Mouse (Mus musculus) heart, postnatal 10 days (tissue): ENCODE results near the gene Naa50. TPM values are rescaled to one million over a fixed set of nuclear protein-coding genes. Genes with fewer than 3 reads are reported as not detected.

Experiments
- DNase-seq, 2 experiments: peaks; one replicate each; pipeline ENCODE4 v3.0.0; 2021
- intact Hi-C: fragments of 180-260 bp; cut with DNase I; formaldehyde crosslinking; loops from one replicate; pipeline ENCODE4 v1.15.1; 2025
- total RNA-seq, 2 experiments: library from RNA; stranded (reverse); gene quantifications; 2 replicates each; pipeline ENCODE4 v1.2.3; 2021

The Naa50 gene
- 10 to 100 TPM; 72.1 to 76.8 TPM for total RNA-seq

- intact Hi-C loops: loop anchor here (2.0 to 5.0 kb wide), 3 partner anchors 33 to 252 kb away; partner anchors contain the start of genes Ccdc191, Gramd1c and Usf3
- DNase-seq: peak; percentile 94
Measured at GRCm38 (mm10) chr16:44139536-44140185, at the start of gene Naa50, which contains the start of gene Atp6v1a. Gene Naa50 (plus strand): TSS chr16:44139830. Gene Atp6v1a (minus strand): TSS chr16:44139705.

- no peak for DNase-seq
- intact Hi-C loops: no loop called here
Measured at GRCm38 (mm10) chr16:44099377-44099776, 40.3 kb upstream of the Naa50 start.

- no peak for DNase-seq
- intact Hi-C loops: loop anchor here (5.0 kb wide), 1 partner anchor 46 kb away; no protein-coding TSS in a partner anchor
Measured at GRCm38 (mm10) chr16:44101181-44101710, 38.4 kb upstream of the Naa50 start.

- DNase-seq: no peak
- intact Hi-C loops: loop anchor here (5.0 kb wide), 1 partner anchor 44 kb away; no protein-coding TSS in a partner anchor
Measured at GRCm38 (mm10) chr16:44102925-44103324, 36.7 kb upstream of the Naa50 start.

- no peak for DNase-seq
- intact Hi-C loops: loop anchor here (5.0 kb wide), 1 partner anchor 43 kb away; no protein-coding TSS in a partner anchor
Measured at GRCm38 (mm10) chr16:44103806-44104766, 35.5 kb upstream of the Naa50 start.

GRCm38 (mm10) chr16:44105211-44105610, 34.4 kb upstream of the Naa50 start:
- DNase-seq: no peak
- intact Hi-C loops: no loop called here

- DNase-seq: peak; percentile 45 to 50
- intact Hi-C loops: no loop called here
Measured at GRCm38 (mm10) chr16:44109002-44109401, 30.6 kb upstream of the Naa50 start.

- no peak for DNase-seq
- intact Hi-C loops: no loop called here
Measured at GRCm38 (mm10) chr16:44119753-44120501, 19.7 kb upstream of the Naa50 start.

- intact Hi-C loops: no loop called here
- DNase-seq: no peak
Measured at GRCm38 (mm10) chr16:44122122-44122521, 17.5 kb upstream of the Naa50 start.

- DNase-seq: no peak
- intact Hi-C loops: no loop called here
Measured at GRCm38 (mm10) chr16:44122574-44122973, 17.1 kb upstream of the Naa50 start.

GRCm38 (mm10) chr16:44122982-44123725, 16.5 kb upstream of the Naa50 start:
- no peak for DNase-seq
- intact Hi-C loops: no loop called here

GRCm38 (mm10) chr16:44123786-44124185, 15.8 kb upstream of the Naa50 start:
- DNase-seq: no peak

GRCm38 (mm10) chr16:44124713-44125112, 14.9 kb upstream of the Naa50 start:
- DNase-seq: no peak
- intact Hi-C loops: no loop called here

More at GRCm38 (mm10) chr16:44123786-44124185, 15.8 kb upstream of the Naa50 start:
- intact Hi-C loops: no loop called here

GRCm38 (mm10) chr16:44125436-44125835, 14.2 kb upstream of the Naa50 start:
- no peak for DNase-seq
- intact Hi-C loops: no loop called here

- DNase-seq: no peak
- intact Hi-C loops: no loop called here
Measured at GRCm38 (mm10) chr16:44126437-44126836, 13.2 kb upstream of the Naa50 start.

- intact Hi-C loops: no loop called here
- no peak for DNase-seq
Measured at GRCm38 (mm10) chr16:44132300-44132699, 7.3 kb upstream of the Naa50 start.

- intact Hi-C loops: no loop called here
- DNase-seq: no peak
Measured at GRCm38 (mm10) chr16:44133187-44133586, 6.4 kb upstream of the Naa50 start.

GRCm38 (mm10) chr16:44136511-44137021, 3.1 kb upstream of the Naa50 start:
- intact Hi-C loops: loop anchor here (5.0 kb wide), 1 partner anchor 249 kb away; the partner anchor contains the start of gene Ccdc191
- DNase-seq: no peak

GRCm38 (mm10) chr16:44138377-44138978, 1.2 kb upstream of the Naa50 start:
- intact Hi-C loops: loop anchor here (2.0 to 5.0 kb wide), 2 partner anchors 34 to 251 kb away; partner anchors contain the start of genes Ccdc191 and Usf3
- no peak for DNase-seq
